Mouse (Mus musculus) liver, embryonic 12.5 days (tissue): ENCODE results near the gene Hilpda. TPM values are rescaled to one million over a fixed set of nuclear protein-coding genes. Genes with fewer than 3 reads are reported as not detected.
A peak's percentile ranks its signal among the peaks of the same experiment; 100 is the strongest.

Experiments
- ATAC-seq: fragments of 200-750 bp; cut with Nextera tagmentation; 2 replicates; pipeline ENCODE4 v1.8.0; 2017; ENCODE audit warnings: moderate number of reproducible peaks, mild to moderate bottlenecking, moderate library complexity
- H3K27ac ChIP-seq: fragments of 300-500 bp; sonication (generic); 2 replicates; pipeline ENCODE4 v1.5.1; 2016; ENCODE audit warnings: mild to moderate bottlenecking
- H3K27me3 ChIP-seq: fragments of 300-500 bp; sonication (generic); replicated peaks from 2 replicates; pipeline ENCODE4 v1.6.1; 2016; ENCODE audit warnings: mild to moderate bottlenecking, moderate library complexity
- H3K36me3 ChIP-seq: fragments of 300-500 bp; sonication (generic); 2 replicates; pipeline ENCODE4 v1.6.1; 2016; ENCODE audit warnings: mild to moderate bottlenecking, moderate library complexity
- H3K4me1 ChIP-seq: fragments of 300-500 bp; sonication (generic); 2 replicates; pipeline ENCODE4 v1.6.1; 2016
- H3K4me2 ChIP-seq: fragments of 300-500 bp; sonication (generic); 2 replicates; pipeline ENCODE4 v1.6.1; 2016; ENCODE audit warnings: mild to moderate bottlenecking, moderate library complexity
- H3K4me3 ChIP-seq: fragments of 300-500 bp; sonication (generic); 2 replicates; pipeline ENCODE4 v1.5.1; 2016; ENCODE audit warnings: mild to moderate bottlenecking, moderate library complexity
- H3K9ac ChIP-seq: fragments of 300-500 bp; sonication (generic); 2 replicates; pipeline ENCODE4 v1.6.1; 2016; ENCODE audit warnings: mild to moderate bottlenecking, moderate library complexity
- H3K9me3 ChIP-seq: fragments of 300-500 bp; sonication (generic); replicated peaks from 2 replicates; pipeline ENCODE4 v1.6.1; 2016; ENCODE audit warnings: mild to moderate bottlenecking, moderate library complexity
- WGBS: fragments of 180-500 bp; shearing (Covaris S2); methylation state at CpG from one replicate; pipeline ENCODE4 v1.1.7; 2016; ENCODE audit not compliant: insufficient replicate concordance; 5-methylcytosine and 5-hydroxymethylcytosine counted together
- polyA plus RNA-seq: library from polyadenylated mRNA; unstranded; fragments of >200 nt; fragmentation: Nextera tagmentation; extraction: Ambion mirVana; gene quantifications from 2 replicates; pipeline ENCODE4 v1.2.1, GENCODE M21; 2016

Gene Hilpda
- 19.1 and 20.0 TPM in 2 replicates for polyA plus RNA-seq

DNA sequence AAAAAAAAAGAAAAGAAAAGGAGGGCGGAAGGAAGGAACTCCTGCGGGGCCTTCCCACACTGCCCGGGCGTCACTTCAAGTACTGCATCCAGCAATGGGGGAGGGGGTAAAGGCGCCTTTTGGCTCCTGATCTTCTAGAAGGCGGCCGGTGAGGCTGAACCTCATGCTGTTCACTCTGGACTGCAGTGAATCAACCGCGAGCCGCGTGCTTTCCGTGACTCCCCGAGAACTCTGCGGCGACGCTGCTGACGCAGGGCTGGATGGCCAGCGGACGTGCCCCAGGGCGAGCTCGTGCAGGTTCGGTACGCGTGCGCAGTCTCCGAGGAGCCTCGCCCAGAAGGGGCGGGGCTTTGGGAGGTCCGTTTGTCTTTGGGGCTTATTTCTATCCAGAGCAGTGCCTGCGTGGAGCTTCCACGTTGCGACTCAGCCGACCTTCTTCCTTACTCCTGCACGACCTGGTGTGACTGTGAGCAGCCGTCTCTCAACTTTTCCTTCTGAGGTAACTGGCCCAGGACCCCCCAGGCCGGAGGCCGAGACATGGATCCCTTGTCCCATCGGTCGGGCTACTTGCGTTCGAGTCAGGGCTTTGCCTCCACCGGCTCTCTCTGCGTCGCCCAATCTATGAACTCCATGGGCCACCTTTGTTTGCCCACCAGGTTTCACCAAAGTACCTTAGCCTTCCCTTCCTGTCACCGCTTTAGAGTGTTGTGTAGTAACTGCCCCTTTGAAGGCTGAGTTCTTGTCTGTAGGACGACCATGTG, at the start of gene Hilpda:
Gene Hilpda, plus strand, starts transcription at position 177 of the 761 bp plus-strand sequence.
- peak within 1 kb of the TSS; percentile 78 for H3K27ac ChIP-seq
- peaks cover 25% of the 10 kb centered on the region for H3K36me3 ChIP-seq
- ATAC-seq = peak; percentile 98
- peak within 1 kb of the TSS; percentile 80 for H3K9ac ChIP-seq
- WGBS = under 1% methylated on average over 46 of the region's 46 CpGs
- H3K4me3 ChIP-seq = peak within 1 kb of the TSS; percentile 72
- peak within 1 kb of the TSS; percentile 77 for H3K4me2 ChIP-seq
- H3K9me3 ChIP-seq = no peaks in the 10 kb centered on the region
- peaks cover 28% of the 10 kb centered on the region for H3K4me1 ChIP-seq
- H3K27me3 ChIP-seq = peaks cover 13% of the 10 kb centered on the region; the same call in 1 of the 2 replicates

DNA sequence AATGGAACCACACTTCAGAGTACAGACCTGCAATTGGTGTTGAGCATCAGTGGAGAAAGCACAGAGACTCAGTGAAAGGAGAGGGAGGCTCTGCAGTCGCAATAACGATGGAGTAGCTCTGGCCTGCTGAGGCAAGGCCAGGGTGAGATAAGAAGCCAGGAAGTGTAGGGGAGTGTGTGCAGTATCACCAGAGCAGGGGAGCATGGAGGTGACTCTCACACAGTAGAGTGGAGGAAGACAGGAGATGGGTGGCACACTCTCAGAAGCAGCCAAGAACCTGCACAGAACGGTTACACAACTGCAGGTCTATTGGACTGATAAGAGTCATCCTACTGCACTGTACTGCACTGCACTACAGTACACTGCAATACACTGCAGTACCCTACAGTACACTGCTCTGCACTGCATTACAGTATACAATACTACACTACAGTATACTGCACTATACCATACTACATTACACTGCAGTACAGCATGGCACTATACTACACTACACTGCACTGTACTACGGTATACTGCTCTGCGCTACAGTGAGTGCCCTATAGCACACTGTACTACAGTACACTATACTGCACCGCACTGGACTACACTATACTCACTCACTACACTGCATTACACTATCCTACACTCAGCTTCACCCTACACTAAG, 42.9 kb upstream of the Hilpda start:
- Histone ChIP-seq H3K36me3 (no peaks in the 10 kb centered on the region), H3K4me3 (no peak overlapping the region), H3K9me3 (no peaks in the 10 kb centered on the region), H3K4me2 (no peak overlapping the region), H3K27ac (no peak overlapping the region), H3K27me3 (peaks cover 4% of the 10 kb centered on the region; the same call in 1 of the 2 replicates), H3K4me1 (peaks cover 17% of the 10 kb centered on the region), H3K9ac (no peak overlapping the region)
- 49% methylated on average over 6 of the region's 6 CpGs for WGBS
- ATAC-seq = peak; percentile 70

DNA sequence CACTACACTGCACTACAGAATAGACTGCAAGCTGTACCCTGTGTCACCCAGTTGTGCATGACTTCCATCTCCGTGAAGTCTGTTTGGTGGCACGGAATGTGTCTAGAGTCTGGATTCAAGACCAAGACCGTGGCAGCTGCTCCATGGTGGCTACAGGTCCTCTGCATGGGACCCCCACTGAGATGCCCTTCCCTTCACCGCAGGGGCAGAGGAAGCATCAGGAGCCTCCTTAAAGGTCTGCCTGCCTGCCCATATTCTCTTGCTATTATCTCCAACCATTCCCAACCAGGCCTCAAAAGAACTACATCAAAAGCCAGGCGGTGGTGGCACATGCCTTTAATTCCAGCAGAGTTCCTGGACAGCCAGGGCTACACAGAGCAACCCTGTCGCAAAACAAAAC, 41.9 kb upstream of the Hilpda start:
- Histone ChIP-seq H3K9me3 (no peaks in the 10 kb centered on the region), H3K4me3 (no peak overlapping the region), H3K4me1 (peaks cover 17% of the 10 kb centered on the region), H3K27me3 (no peaks in the 10 kb centered on the region; the same call in 1 of the 2 replicates), H3K4me2 (no peak overlapping the region), H3K27ac (no peak overlapping the region), H3K9ac (no peak overlapping the region), H3K36me3 (no peaks in the 10 kb centered on the region)
- 67% methylated on average over 6 of the region's 6 CpGs for WGBS
- ATAC-seq = no peak

DNA sequence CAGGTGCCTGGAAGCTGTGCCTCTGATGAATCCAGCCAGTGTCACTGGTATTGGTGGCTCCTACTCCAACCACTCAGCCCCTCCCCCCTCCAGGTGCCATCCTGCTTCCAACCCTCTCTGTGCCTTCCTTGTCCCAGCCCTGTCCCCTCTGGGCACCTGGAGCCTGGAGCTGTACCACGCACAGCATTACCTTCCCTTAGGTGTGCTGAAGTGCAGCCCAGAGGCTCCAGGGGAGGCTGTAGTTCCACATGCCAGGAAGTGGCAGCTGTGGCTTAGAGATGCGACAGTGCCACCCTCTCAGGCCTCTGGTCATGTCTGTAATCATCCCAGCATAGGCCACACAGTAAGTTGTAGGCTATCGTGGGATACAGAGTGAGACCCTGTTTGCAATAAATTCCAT, 40.5 kb upstream of the Hilpda start:
- H3K4me3 ChIP-seq = no peak overlapping the region
- no peaks in the 10 kb centered on the region for H3K36me3 ChIP-seq
- peaks cover 17% of the 10 kb centered on the region for H3K4me1 ChIP-seq
- WGBS = 55% methylated on average over 3 of the region's 3 CpGs
- H3K27me3 ChIP-seq = no peaks in the 10 kb centered on the region; the same call in 1 of the 2 replicates
- no peaks in the 10 kb centered on the region for H3K9me3 ChIP-seq
- no peak overlapping the region for H3K27ac ChIP-seq
- no peak overlapping the region for H3K4me2 ChIP-seq
- no peak overlapping the region for H3K9ac ChIP-seq
- ATAC-seq = no peak

DNA sequence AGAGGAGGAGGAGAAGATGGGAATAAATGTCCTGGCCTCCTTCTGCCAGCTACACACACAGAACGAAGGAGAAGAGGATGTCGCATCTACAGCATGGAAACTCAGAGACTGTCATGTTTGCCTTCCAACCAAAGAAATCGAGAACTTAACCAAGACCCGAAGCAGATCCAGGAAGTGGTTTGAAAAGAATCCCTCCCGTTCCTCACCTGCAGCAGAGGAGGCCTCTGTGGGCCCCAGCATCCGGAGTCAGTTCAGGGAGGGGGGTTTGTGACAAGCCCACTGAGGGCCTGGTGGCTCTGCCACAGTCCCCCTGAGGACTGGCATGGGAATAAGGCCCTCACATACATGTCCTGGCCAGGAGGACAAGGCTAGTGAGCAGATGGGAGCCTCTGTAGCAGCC, 40.0 kb upstream of the Hilpda start:
- peaks cover 17% of the 10 kb centered on the region for H3K4me1 ChIP-seq
- no peaks in the 10 kb centered on the region; the same call in 1 of the 2 replicates for H3K27me3 ChIP-seq
- H3K4me2 ChIP-seq = no peak overlapping the region
- no peak for ATAC-seq
- H3K9ac ChIP-seq = no peak overlapping the region
- no peak overlapping the region for H3K4me3 ChIP-seq
- 31% methylated on average over 6 of the region's 6 CpGs for WGBS
- no peaks in the 10 kb centered on the region for H3K36me3 ChIP-seq
- no peaks in the 10 kb centered on the region for H3K9me3 ChIP-seq
- H3K27ac ChIP-seq = no peak overlapping the region

DNA sequence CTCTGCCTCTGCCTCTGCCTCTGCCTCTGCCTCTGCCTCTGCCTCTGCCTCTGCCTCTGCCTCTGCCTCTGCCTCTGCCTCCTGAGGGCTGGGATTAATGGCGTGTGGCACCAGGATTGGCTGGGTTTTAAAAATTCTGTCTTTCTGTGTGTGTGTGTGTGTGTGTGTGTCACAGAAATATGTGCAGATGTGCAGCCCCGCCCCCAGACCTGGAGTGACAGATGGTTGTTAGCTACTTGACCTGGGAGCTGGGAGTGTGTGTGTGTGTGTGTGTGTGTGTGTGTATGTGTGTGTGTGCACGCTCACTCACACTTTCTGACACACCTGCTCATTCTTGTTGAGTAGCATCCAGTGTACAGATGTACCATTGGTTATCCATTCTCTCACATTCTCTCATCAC, 38.6 kb upstream of the Hilpda start:
- peaks cover 14% of the 10 kb centered on the region for H3K4me1 ChIP-seq
- H3K9ac ChIP-seq = no peak overlapping the region
- H3K4me3 ChIP-seq = no peak overlapping the region
- ATAC-seq = no peak
- 48% methylated on average over 3 of the region's 3 CpGs for WGBS
- no peak overlapping the region for H3K4me2 ChIP-seq
- no peak overlapping the region for H3K27ac ChIP-seq
- no peaks in the 10 kb centered on the region for H3K9me3 ChIP-seq
- no peaks in the 10 kb centered on the region for H3K36me3 ChIP-seq
- no peaks in the 10 kb centered on the region; the same call in 1 of the 2 replicates for H3K27me3 ChIP-seq

DNA sequence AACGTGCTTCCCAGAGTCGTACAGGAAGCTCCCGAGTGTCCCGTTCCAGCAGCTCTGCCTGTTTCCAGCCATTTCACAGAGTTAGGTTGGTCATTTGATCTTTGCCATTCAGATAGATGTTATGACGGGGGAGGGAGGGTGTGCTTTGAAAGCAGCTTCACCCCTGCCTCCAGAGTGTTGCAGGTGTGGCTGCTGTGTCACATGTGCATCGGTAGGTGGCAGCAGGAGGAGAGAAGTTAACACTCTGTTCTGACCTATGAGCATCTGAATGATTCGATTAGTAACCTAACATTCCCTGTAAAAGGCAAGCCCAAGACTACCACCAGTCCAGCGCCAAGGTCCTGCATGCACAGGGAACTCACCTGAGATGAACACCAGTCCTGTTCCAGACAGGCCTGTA, 38.0 kb upstream of the Hilpda start:
- ATAC-seq = no peak
- no peaks in the 10 kb centered on the region for H3K9me3 ChIP-seq
- H3K36me3 ChIP-seq = no peaks in the 10 kb centered on the region
- H3K4me2 ChIP-seq = no peak overlapping the region
- no peaks in the 10 kb centered on the region; the same call in 1 of the 2 replicates for H3K27me3 ChIP-seq
- no peak overlapping the region for H3K27ac ChIP-seq
- WGBS = 35% methylated on average over 8 of the region's 8 CpGs
- H3K9ac ChIP-seq = no peak overlapping the region
- H3K4me3 ChIP-seq = no peak overlapping the region
- peaks cover 8% of the 10 kb centered on the region for H3K4me1 ChIP-seq

DNA sequence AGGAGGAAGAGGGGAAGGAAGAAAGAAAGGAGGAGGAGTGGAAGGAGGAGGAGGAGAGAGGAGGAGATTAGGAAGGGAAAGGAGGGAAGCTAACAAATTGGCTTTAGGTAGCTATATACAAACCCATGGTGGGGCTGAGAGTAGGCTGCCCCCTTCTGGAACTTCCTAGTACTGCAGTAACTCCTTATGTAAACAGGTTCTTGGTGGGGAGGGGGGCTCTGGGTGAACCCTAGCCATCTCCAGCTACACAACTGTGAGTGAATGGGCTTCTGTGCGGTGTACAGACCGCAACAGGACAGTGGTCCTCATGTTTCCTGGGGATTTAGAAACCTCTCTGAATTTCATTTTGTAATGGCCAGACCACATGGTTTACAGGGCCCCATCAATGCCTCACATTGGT, 31.5 kb upstream of the Hilpda start:
- H3K4me3 ChIP-seq = no peak overlapping the region
- WGBS = 18% methylated on average over 2 of the region's 2 CpGs
- no peak overlapping the region for H3K27ac ChIP-seq

DNA sequence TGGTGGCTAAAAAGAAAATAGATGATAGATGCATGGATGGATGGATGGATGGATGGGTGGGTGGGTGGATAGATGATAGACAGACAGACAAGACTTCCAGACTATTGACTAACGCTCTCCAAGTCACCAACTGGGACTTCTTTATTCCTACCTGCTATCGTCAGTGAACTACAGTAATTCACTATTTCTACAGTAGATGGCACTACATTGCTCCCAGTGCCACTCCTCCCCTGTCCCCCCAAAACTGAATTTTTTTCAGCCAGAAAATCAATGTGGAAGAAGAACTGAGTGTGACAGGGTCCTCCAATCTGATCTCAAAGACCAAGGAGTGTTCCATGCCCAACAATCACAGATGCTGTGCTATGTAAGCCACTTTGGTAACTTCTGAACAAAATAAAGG, 30.6 kb upstream of the Hilpda start:
- Histone ChIP-seq H3K27ac (no peak overlapping the region), H3K27me3 (0 out of 2 replicates have a peak, but pooled peaks cover 4% of the 10 kb centered on the region), H3K9me3 (no peaks in the 10 kb centered on the region), H3K4me1 (peaks cover under 1% of the 10 kb centered on the region; the same call in 1 of the 2 replicates), H3K4me3 (no peak overlapping the region), H3K4me2 (no peak overlapping the region), H3K9ac (no peak overlapping the region), H3K36me3 (no peaks in the 10 kb centered on the region)
- WGBS = 26% methylated on average over 2 of the region's 2 CpGs
- ATAC-seq = no peak

More for the DNA sequence above, 31.5 kb upstream of the Hilpda start:
- no peaks in the 10 kb centered on the region for H3K36me3 ChIP-seq
- ATAC-seq = no peak
- H3K9ac ChIP-seq = no peak overlapping the region
- H3K4me2 ChIP-seq = no peak overlapping the region
- H3K9me3 ChIP-seq = no peaks in the 10 kb centered on the region
- H3K27me3 ChIP-seq = 0 out of 2 replicates have a peak, but pooled peaks cover 4% of the 10 kb centered on the region
- no peaks in the 10 kb centered on the region for H3K4me1 ChIP-seq

DNA sequence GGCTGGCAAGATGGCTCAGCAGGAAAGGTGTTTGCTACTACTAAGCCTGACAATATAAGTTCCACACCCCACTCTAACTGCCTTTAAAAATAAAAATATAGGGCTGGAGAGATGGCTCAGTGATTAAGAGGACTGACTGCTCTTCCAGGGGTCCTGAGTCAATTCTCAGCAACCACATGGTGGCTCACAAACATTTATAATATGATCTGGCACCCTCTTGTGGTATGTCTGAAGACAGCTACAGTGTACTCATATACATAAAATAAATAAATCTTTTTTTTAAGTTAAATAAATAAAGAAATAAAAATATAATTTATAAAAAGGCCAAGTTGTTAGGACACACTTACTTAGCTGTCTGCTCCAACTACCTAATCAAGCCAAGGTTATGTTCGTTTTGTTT, 30.0 kb upstream of the Hilpda start:
- Histone ChIP-seq H3K4me2 (no peak overlapping the region), H3K27ac (no peak overlapping the region), H3K27me3 (0 out of 2 replicates have a peak, but pooled peaks cover 4% of the 10 kb centered on the region), H3K9me3 (no peaks in the 10 kb centered on the region), H3K36me3 (no peaks in the 10 kb centered on the region), H3K9ac (no peak overlapping the region), H3K4me3 (no peak overlapping the region), H3K4me1 (peaks cover 5% of the 10 kb centered on the region; the same call in 1 of the 2 replicates)
- WGBS = 33% methylated on average over 1 of the region's 1 CpGs
- ATAC-seq = no peak

DNA sequence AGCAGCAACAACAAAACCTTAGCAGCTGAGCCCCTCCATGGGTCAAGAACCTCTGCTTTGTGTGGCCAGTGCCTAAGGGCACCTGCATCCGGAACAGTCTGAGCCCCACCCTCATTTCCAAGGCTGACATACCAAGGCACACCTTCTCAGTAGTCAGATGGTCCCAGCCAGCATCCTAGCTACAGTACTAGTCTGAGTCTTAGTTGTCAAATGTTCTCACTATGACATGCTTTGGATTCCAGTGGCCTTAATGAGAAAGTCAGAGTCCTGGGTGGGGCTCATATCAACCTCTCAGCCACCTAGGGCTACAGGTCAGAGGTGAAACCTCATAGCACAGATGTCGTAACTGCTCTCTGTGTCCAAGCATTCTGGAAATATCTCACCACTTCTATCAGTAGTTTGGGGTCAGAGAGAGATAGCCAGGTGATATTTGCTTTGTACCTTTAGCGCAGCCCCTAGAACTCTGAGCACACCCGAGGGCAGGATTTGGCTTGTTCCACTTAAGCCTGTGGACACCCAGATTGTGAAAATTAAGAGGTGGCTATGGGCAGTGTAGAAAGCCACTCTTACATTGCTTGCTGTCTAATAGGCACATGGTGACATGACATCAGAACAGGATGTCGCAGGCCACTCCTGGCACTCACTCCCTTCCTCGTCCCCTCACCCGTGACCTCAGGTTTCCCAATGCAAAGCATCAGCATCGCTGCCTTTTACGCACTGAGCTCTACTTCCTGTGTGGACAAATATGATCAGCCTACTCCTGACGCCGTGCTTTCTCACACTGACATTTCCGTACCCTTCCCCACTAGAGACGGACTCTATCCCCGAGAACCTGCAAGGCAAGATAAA, 26.8 kb upstream of the Hilpda start:
- peak; percentile 33; the same call in 1 of the 2 replicates for ATAC-seq
- Histone ChIP-seq H3K27ac (no peak overlapping the region; the same call in 1 of the 2 replicates), H3K4me3 (no peak overlapping the region), H3K4me2 (peak overlapping the region; percentile 7), H3K4me1 (peaks cover 5% of the 10 kb centered on the region; the same call in 1 of the 2 replicates), H3K36me3 (no peaks in the 10 kb centered on the region), H3K9me3 (no peaks in the 10 kb centered on the region), H3K27me3 (0 out of 2 replicates have a peak, but pooled peaks cover 4% of the 10 kb centered on the region), H3K9ac (no peak overlapping the region)
- 35% methylated on average over 14 of the region's 14 CpGs for WGBS
